Mouse (Mus musculus): ENCODE results near the gene Kng1. TPM values are rescaled to one million over a fixed set of nuclear protein-coding genes. Genes with fewer than 3 reads are reported as not detected.
A peak's percentile ranks its signal among the peaks of the same experiment; 100 is the strongest.

The Kng1 gene
- total and polyA plus RNA-seq, 3 experiments = not detected

GRCm38 (mm10) chr16:23102340-23103037 lies 44.8 kb downstream of the Kng1 start:
- no peak for DNase-seq (ENCODE audit: low read depth, low spot score)
- peak overlapping the region; percentile 53 to 57 for H3K4me3 ChIP-seq (ENCODE audit: control insufficient read depth in 1 of 2, insufficient read depth in 1 of 2, low read depth in 2 of 2, low read length in 2 of 2)

GRCm38 (mm10) chr16:23103038-23103745 lies 45.5 kb downstream of the Kng1 start:
- Histone ChIP-seq H3K9ac (ENCODE audit: control insufficient read depth, low read depth, low read length, poor library complexity, severe bottlenecking) (peak overlapping the region; percentile 58), H3K79me2 (ENCODE audit: control insufficient read depth, insufficient read depth, low read length, poor library complexity) (peaks cover 13% of the 10 kb centered on the region), H3K4me3 (ENCODE audit: control insufficient read depth in 1 of 2, insufficient read depth in 1 of 2, low read depth in 2 of 2, low read length in 2 of 2) (peak overlapping the region; percentile 53 to 57), H3K27ac (ENCODE audit: control insufficient read depth, low read depth, low read length) (peak overlapping the region; percentile 31; the same call in 1 of the 2 replicates), H3K36me3 (ENCODE audit: control insufficient read depth in 1 of 2, insufficient read depth in 2 of 2, low read length in 2 of 2) (peaks cover 0 to 14% of the 10 kb centered on the region in 2 experiments; a peak in 2 of 4 replicates), H3K9me3 (replicated peaks; ENCODE audit: insufficient read depth, low read length) (no peaks in the 10 kb centered on the region), H3K27me3 (ENCODE audit: control insufficient read depth in 1 of 2, insufficient read depth in 2 of 2, low read length in 2 of 2) (no peaks in the 10 kb centered on the region), H3K4me1 (ENCODE audit: control insufficient read depth in 1 of 2, insufficient read depth in 2 of 2, low read length in 2 of 2) (peaks cover 3 to 6% of the 10 kb centered on the region in 2 experiments; a peak in 3 of 4 replicates)
- peak; percentile 55 for DNase-seq (ENCODE audit: low read depth, low spot score)
- TF ChIP-seq TBP (IDR thresholded peaks at IDR 0.05; ENCODE audit: low read depth, low read length) = no peak
- no peak for TF ChIP-seq MEF2A (IDR thresholded peaks at IDR 0.05; ENCODE audit: extremely low read depth, insufficient replicate concordance, low read depth, low read length, poor library complexity, severe bottlenecking)
- TF ChIP-seq MXI1 (IDR thresholded peaks at IDR 0.05; ENCODE audit: low read depth, low read length) = peak; percentile 34; the same call in 1 of the 2 replicates
- TF ChIP-seq GABPA (IDR thresholded peaks at IDR 0.05; ENCODE audit: low read depth, low read length) = no peak

More at GRCm38 (mm10) chr16:23102340-23103037, 44.8 kb downstream of the Kng1 start:
- Histone ChIP-seq H3K9ac (ENCODE audit: control insufficient read depth, low read depth, low read length, poor library complexity, severe bottlenecking) (peak overlapping the region; percentile 58), H3K4me1 (ENCODE audit: control insufficient read depth in 1 of 2, insufficient read depth in 2 of 2, low read length in 2 of 2) (peaks cover 3 to 6% of the 10 kb centered on the region in 2 experiments; a peak in 3 of 4 replicates), H3K79me2 (ENCODE audit: control insufficient read depth, insufficient read depth, low read length, poor library complexity) (peaks cover 6% of the 10 kb centered on the region), H3K27ac (ENCODE audit: control insufficient read depth, low read depth, low read length) (peak overlapping the region; percentile 35; the same call in 1 of the 2 replicates), H3K36me3 (ENCODE audit: control insufficient read depth in 1 of 2, insufficient read depth in 2 of 2, low read length in 2 of 2) (peaks cover 0 to 14% of the 10 kb centered on the region in 2 experiments; a peak in 2 of 4 replicates), H3K9me3 (replicated peaks; ENCODE audit: insufficient read depth, low read length) (no peaks in the 10 kb centered on the region), H3K27me3 (ENCODE audit: control insufficient read depth in 1 of 2, insufficient read depth in 2 of 2, low read length in 2 of 2) (no peaks in the 10 kb centered on the region)
- TF ChIP-seq USF2 (IDR thresholded peaks at IDR 0.05; ENCODE audit: borderline replicate concordance in 1 of 2, insufficient read depth in 1 of 2, low read depth in 1 of 2, low read length in 2 of 2) (no peak), KAT2A (conservative IDR thresholded peaks at IDR 0.05; ENCODE audit: low read depth, low read length) (no peak), POLR2A (IDR thresholded peaks at IDR 0.05; ENCODE audit: control insufficient read depth in 1 of 2, insufficient read depth in 1 of 2, low read depth in 1 of 2, low read length in 2 of 2, poor library complexity in 1 of 2) (0 out of 4 replicates have a peak, but pooled peaks of 1 of the 2 experiments have one; percentile 15), GABPA (IDR thresholded peaks at IDR 0.05; ENCODE audit: low read depth, low read length) (no peak), HCFC1 (IDR thresholded peaks at IDR 0.05; ENCODE audit: low read depth, low read length) (no peak), UBTF (IDR thresholded peaks at IDR 0.05; ENCODE audit: borderline replicate concordance, insufficient read depth, low read depth, low read length) (no peak), ELF1 (IDR thresholded peaks at IDR 0.05; ENCODE audit: low read depth, low read length) (no peak)
